Mouse (Mus musculus): ENCODE data around the gene Ncam1.

DNA sequence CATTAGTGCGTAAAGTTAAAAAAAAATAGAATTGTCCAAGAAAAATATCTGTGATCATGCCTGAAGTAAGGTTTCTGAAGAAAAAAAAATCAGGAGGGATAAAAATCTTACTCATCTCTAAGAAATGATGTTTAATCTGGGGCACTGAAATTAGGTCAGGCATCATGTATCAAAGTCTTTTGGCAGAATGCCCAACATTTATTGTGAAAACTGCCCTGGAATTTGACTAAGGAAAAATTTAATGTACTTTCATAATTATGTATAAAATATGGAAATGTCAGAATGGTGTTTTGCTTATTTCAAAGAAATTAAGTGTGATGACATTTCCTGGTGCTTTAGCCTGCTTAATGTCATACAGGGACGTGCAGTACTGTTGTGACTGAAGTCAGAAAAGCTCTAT lies 52.5 kb downstream of the Ncam1 start:
- TF ChIP-seq CTCF (IDR thresholded peaks at IDR 0.05; ENCODE audit: extremely low read depth, insufficient read depth, insufficient read length, insufficient replicate concordance) (no peak), POLR2A (IDR thresholded peaks at IDR 0.05; ENCODE audit: low read depth, low read length) (no peak)

All from spleen, adult 2 months (tissue).